Mouse (Mus musculus): Measurements from ENCODE around the gene Gm49387. TPM values are rescaled to one million over a fixed set of nuclear protein-coding genes. Genes with fewer than 3 reads are reported as not detected.

Gene Gm49387
- polyA plus RNA-seq, 1 experiment from 2014 or later: 0.84 TPM

GRCm38 (mm10) chr14:31671635-31672320 lies 31.1 kb upstream of the Gm49387 start:
- Histone ChIP-seq H3K4me1 (ENCODE audit: control insufficient read depth, insufficient read depth, low read length) (peaks cover 4% of the 10 kb centered on the region; the same call in 1 of the 2 replicates), H3K36me3 (ENCODE audit: control insufficient read depth, insufficient read depth, low read length) (peaks cover 7% of the 10 kb centered on the region; the same call in 1 of the 2 replicates), H3K9ac (ENCODE audit: low read depth, low read length) (no peak overlapping the region), H3K9me3 (replicated peaks; ENCODE audit: control insufficient read depth, low read length) (no peaks in the 10 kb centered on the region), H3K4me3 (ENCODE audit: low read depth, low read length) (no peak overlapping the region), H3K27ac (ENCODE audit: low read depth, low read length) (no peak overlapping the region), H3K27me3 (ENCODE audit: control insufficient read depth, insufficient read depth, low read length) (no peaks in the 10 kb centered on the region), H3K4me2 (no peak overlapping the region)
- 68% methylated on average over 10 of the region's 10 CpGs for WGBS (ENCODE audit: insufficient replicate concordance)
- no peak for ATAC-seq (replicated peaks; ENCODE audit: insufficient number of reproducible peaks, low FRiP score, low TSS enrichment)

GRCm38 (mm10) chr14:31669642-31670490 lies 29.2 kb upstream of the Gm49387 start:
- peak overlapping the region; percentile 37 for H3K27ac ChIP-seq (ENCODE audit: low read depth, low read length)
- H3K9ac ChIP-seq (ENCODE audit: low read depth, low read length): no peak overlapping the region
- H3K4me3 ChIP-seq (ENCODE audit: low read depth, low read length): no peak overlapping the region
- WGBS (ENCODE audit: insufficient replicate concordance): 72% methylated on average over 15 of the region's 15 CpGs
- no peak overlapping the region for H3K4me2 ChIP-seq
- H3K27me3 ChIP-seq (ENCODE audit: control insufficient read depth, insufficient read depth, low read length): no peaks in the 10 kb centered on the region
- peaks cover 7% of the 10 kb centered on the region; the same call in 1 of the 2 replicates for H3K36me3 ChIP-seq (ENCODE audit: control insufficient read depth, insufficient read depth, low read length)
- no peak for ATAC-seq (replicated peaks; ENCODE audit: insufficient number of reproducible peaks, low FRiP score, low TSS enrichment)
- H3K4me1 ChIP-seq (ENCODE audit: control insufficient read depth, insufficient read depth, low read length): peaks cover 4% of the 10 kb centered on the region; the same call in 1 of the 2 replicates
- no peaks in the 10 kb centered on the region for H3K9me3 ChIP-seq (replicated peaks; ENCODE audit: control insufficient read depth, low read length)

GRCm38 (mm10) chr14:31669161-31669611 lies 28.5 kb upstream of the Gm49387 start:
- peak overlapping the region; percentile 37 for H3K27ac ChIP-seq (ENCODE audit: low read depth, low read length)
- no peak overlapping the region for H3K9ac ChIP-seq (ENCODE audit: low read depth, low read length)
- peaks cover 7% of the 10 kb centered on the region; the same call in 1 of the 2 replicates for H3K36me3 ChIP-seq (ENCODE audit: control insufficient read depth, insufficient read depth, low read length)
- peak; percentile 52; the same call in 1 of the 2 replicates for ATAC-seq (replicated peaks; ENCODE audit: insufficient number of reproducible peaks, low FRiP score, low TSS enrichment)
- H3K27me3 ChIP-seq (ENCODE audit: control insufficient read depth, insufficient read depth, low read length): no peaks in the 10 kb centered on the region
- H3K4me3 ChIP-seq (ENCODE audit: low read depth, low read length): no peak overlapping the region
- WGBS (ENCODE audit: insufficient replicate concordance): 57% methylated on average over 13 of the region's 13 CpGs
- H3K4me1 ChIP-seq (ENCODE audit: control insufficient read depth, insufficient read depth, low read length): peaks cover 4% of the 10 kb centered on the region; the same call in 1 of the 2 replicates
- no peaks in the 10 kb centered on the region for H3K9me3 ChIP-seq (replicated peaks; ENCODE audit: control insufficient read depth, low read length)
- no peak overlapping the region for H3K4me2 ChIP-seq

- peaks cover 5% of the 10 kb centered on the region for H3K4me1 ChIP-seq (ENCODE audit: control insufficient read depth, insufficient read depth, low read length)
- H3K9ac ChIP-seq (ENCODE audit: low read depth, low read length): no peak overlapping the region
- ATAC-seq (replicated peaks; ENCODE audit: insufficient number of reproducible peaks, low FRiP score, low TSS enrichment): no peak
- no peak overlapping the region for H3K4me3 ChIP-seq (ENCODE audit: low read depth, low read length)
- H3K36me3 ChIP-seq (ENCODE audit: control insufficient read depth, insufficient read depth, low read length): peaks cover 7% of the 10 kb centered on the region; the same call in 1 of the 2 replicates
- H3K9me3 ChIP-seq (replicated peaks; ENCODE audit: control insufficient read depth, low read length): no peaks in the 10 kb centered on the region
- H3K4me2 ChIP-seq: no peak overlapping the region
- WGBS (ENCODE audit: insufficient replicate concordance): 83% methylated on average over 13 of the region's 13 CpGs
- H3K27ac ChIP-seq (ENCODE audit: low read depth, low read length): no peak overlapping the region
- no peaks in the 10 kb centered on the region for H3K27me3 ChIP-seq (ENCODE audit: control insufficient read depth, insufficient read depth, low read length)
These were observed 27.6 kb upstream of the Gm49387 start for GRCm38 (mm10) chr14:31668326-31668725.

- Histone ChIP-seq H3K36me3 (ENCODE audit: control insufficient read depth, insufficient read depth, low read length) (peaks cover 7% of the 10 kb centered on the region; the same call in 1 of the 2 replicates), H3K4me3 (ENCODE audit: low read depth, low read length) (no peak overlapping the region), H3K27me3 (ENCODE audit: control insufficient read depth, insufficient read depth, low read length) (no peaks in the 10 kb centered on the region), H3K4me2 (no peak overlapping the region), H3K9me3 (replicated peaks; ENCODE audit: control insufficient read depth, low read length) (no peaks in the 10 kb centered on the region), H3K27ac (ENCODE audit: low read depth, low read length) (no peak overlapping the region), H3K9ac (ENCODE audit: low read depth, low read length) (no peak overlapping the region), H3K4me1 (ENCODE audit: control insufficient read depth, insufficient read depth, low read length) (peaks cover 11% of the 10 kb centered on the region)
- WGBS (ENCODE audit: insufficient replicate concordance): 78% methylated on average over 6 of the region's 6 CpGs
- no peak for ATAC-seq (replicated peaks; ENCODE audit: insufficient number of reproducible peaks, low FRiP score, low TSS enrichment)
These were observed 27.1 kb upstream of the Gm49387 start for GRCm38 (mm10) chr14:31667741-31668140.

- H3K9ac ChIP-seq (ENCODE audit: low read depth, low read length): no peak overlapping the region
- H3K4me1 ChIP-seq (ENCODE audit: control insufficient read depth, insufficient read depth, low read length): peaks cover 17% of the 10 kb centered on the region
- H3K9me3 ChIP-seq (replicated peaks; ENCODE audit: control insufficient read depth, low read length): no peaks in the 10 kb centered on the region
- H3K4me3 ChIP-seq (ENCODE audit: low read depth, low read length): no peak overlapping the region
- H3K27ac ChIP-seq (ENCODE audit: low read depth, low read length): no peak overlapping the region
- ATAC-seq (replicated peaks; ENCODE audit: insufficient number of reproducible peaks, low FRiP score, low TSS enrichment): no peak
- 91% methylated on average over 28 of the region's 28 CpGs for WGBS (ENCODE audit: insufficient replicate concordance)
- H3K27me3 ChIP-seq (ENCODE audit: control insufficient read depth, insufficient read depth, low read length): no peaks in the 10 kb centered on the region
- no peak overlapping the region for H3K4me2 ChIP-seq
- peaks cover 7% of the 10 kb centered on the region; the same call in 1 of the 2 replicates for H3K36me3 ChIP-seq (ENCODE audit: control insufficient read depth, insufficient read depth, low read length)
These were observed 26.4 kb upstream of the Gm49387 start for GRCm38 (mm10) chr14:31666931-31667705.

- H3K4me2 ChIP-seq: no peak overlapping the region
- H3K9ac ChIP-seq (ENCODE audit: low read depth, low read length): no peak overlapping the region
- WGBS (ENCODE audit: insufficient replicate concordance): 71% methylated on average over 4 of the region's 4 CpGs
- no peaks in the 10 kb centered on the region for H3K27me3 ChIP-seq (ENCODE audit: control insufficient read depth, insufficient read depth, low read length)
- H3K4me1 ChIP-seq (ENCODE audit: control insufficient read depth, insufficient read depth, low read length): peaks cover 23% of the 10 kb centered on the region
- peaks cover 7% of the 10 kb centered on the region; the same call in 1 of the 2 replicates for H3K36me3 ChIP-seq (ENCODE audit: control insufficient read depth, insufficient read depth, low read length)
- ATAC-seq (replicated peaks; ENCODE audit: insufficient number of reproducible peaks, low FRiP score, low TSS enrichment): no peak
- no peak overlapping the region for H3K27ac ChIP-seq (ENCODE audit: low read depth, low read length)
- no peak overlapping the region for H3K4me3 ChIP-seq (ENCODE audit: low read depth, low read length)
- H3K9me3 ChIP-seq (replicated peaks; ENCODE audit: control insufficient read depth, low read length): no peaks in the 10 kb centered on the region
These were observed 24.9 kb upstream of the Gm49387 start for GRCm38 (mm10) chr14:31665566-31665940.

GRCm38 (mm10) chr14:31664903-31665565 lies 24.4 kb upstream of the Gm49387 start:
- no peak overlapping the region for H3K4me2 ChIP-seq
- peaks cover 26% of the 10 kb centered on the region for H3K4me1 ChIP-seq (ENCODE audit: control insufficient read depth, insufficient read depth, low read length)
- no peak for ATAC-seq (replicated peaks; ENCODE audit: insufficient number of reproducible peaks, low FRiP score, low TSS enrichment)
- H3K9me3 ChIP-seq (replicated peaks; ENCODE audit: control insufficient read depth, low read length): no peaks in the 10 kb centered on the region
- no peak overlapping the region for H3K4me3 ChIP-seq (ENCODE audit: low read depth, low read length)
- no peak overlapping the region for H3K9ac ChIP-seq (ENCODE audit: low read depth, low read length)
- peaks cover 7% of the 10 kb centered on the region; the same call in 1 of the 2 replicates for H3K36me3 ChIP-seq (ENCODE audit: control insufficient read depth, insufficient read depth, low read length)
- H3K27me3 ChIP-seq (ENCODE audit: control insufficient read depth, insufficient read depth, low read length): no peaks in the 10 kb centered on the region
- no peak overlapping the region for H3K27ac ChIP-seq (ENCODE audit: low read depth, low read length)
- WGBS (ENCODE audit: insufficient replicate concordance): 63% methylated on average over 12 of the region's 12 CpGs

Measured in heart, embryonic 11.5 days (tissue).